Mouse (Mus musculus) megakaryocyte, embryonic 14.5 days (primary cell): ENCODE data around the gene Col23a1. TPM values are rescaled to one million over a fixed set of nuclear protein-coding genes. Genes with fewer than 3 reads are reported as not detected.

Source experiments
- H3K27me3 ChIP-seq: replicated peaks from 2 replicates; pipeline ENCODE3; 2012; ENCODE audit warnings: inconsistent platforms
- H3K36me3 ChIP-seq: replicated peaks from 2 replicates; pipeline ENCODE3; 2012; ENCODE audit warnings: low read length, inconsistent platforms, mixed read lengths
- H3K4me1 ChIP-seq: 2 replicates; pipeline ENCODE4 v1.6.1; 2012; ENCODE audit warnings: inconsistent platforms
- H3K4me3 ChIP-seq: replicated peaks from 2 replicates; pipeline ENCODE3; 2012; ENCODE audit warnings: moderate library complexity, mild to moderate bottlenecking, inconsistent platforms
- H3K9me3 ChIP-seq: 2 replicates; pipeline ENCODE4 v1.6.1; 2012; ENCODE audit warnings: inconsistent platforms
- FLI1 ChIP-seq: IDR thresholded peaks from 2 replicates; pipeline ENCODE4 v1.6.1; 2012; ENCODE audit warnings: low read length, inconsistent platforms, mixed read lengths
- GATA1 ChIP-seq: IDR thresholded peaks from 3 replicates; pipeline ENCODE4 v1.6.1; 2012; ENCODE audit warnings: mixed read lengths, low read length, inconsistent platforms, borderline replicate concordance
- polyA plus RNA-seq: library from polyadenylated mRNA; stranded (reverse); fragments of >175 nt; gene quantifications from 2 replicates; pipeline ENCODE4 v1.2.3, GENCODE M21; 2012; ENCODE audit warnings: low replicate concordance; ENCODE audit not compliant: insufficient read depth

Gene Col23a1
- polyA plus RNA-seq, 1 experiment: 0.21 TPM

- Histone ChIP-seq H3K27me3 (peaks cover 9% of the 10 kb centered on the region), H3K4me1 (peaks cover 47% of the 10 kb centered on the region), H3K36me3 (no peaks in the 10 kb centered on the region), H3K9me3 (no peaks in the 10 kb centered on the region), H3K4me3 (no peak overlapping the region)
- TF ChIP-seq FLI1 (no peak), GATA1 (no peak)
Observed at GRCm38 (mm10) chr11:51538919-51539758, 249.4 kb downstream of the Col23a1 start.

DNA sequence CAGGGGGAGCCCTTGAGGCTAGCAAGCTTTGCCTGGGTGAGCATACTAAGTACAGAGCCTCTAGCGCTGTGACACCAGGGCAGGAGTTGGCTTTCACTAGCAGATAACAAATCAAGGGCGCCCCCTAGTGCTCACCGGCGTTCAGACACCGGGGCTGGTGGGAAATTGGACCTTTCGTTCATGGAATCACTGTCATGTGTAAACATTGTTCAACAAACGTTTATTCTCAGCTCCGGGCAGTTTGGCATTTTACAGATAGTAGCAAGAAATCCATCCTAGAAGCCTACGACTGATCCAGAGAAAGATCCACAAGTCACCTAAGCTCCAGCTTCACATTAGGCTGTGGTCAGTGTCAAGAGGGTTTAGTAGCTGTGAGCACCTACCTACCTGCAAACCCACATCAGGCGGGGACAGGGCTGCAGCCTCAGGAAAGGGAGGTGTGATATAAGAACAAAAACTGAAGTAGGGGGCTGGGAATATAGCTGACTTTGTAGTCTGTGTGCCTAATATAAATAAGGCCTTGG, 250.1 kb downstream of the Col23a1 start:
- Histone ChIP-seq H3K4me1 (peaks cover 54% of the 10 kb centered on the region), H3K36me3 (no peaks in the 10 kb centered on the region), H3K27me3 (peaks cover 9% of the 10 kb centered on the region), H3K4me3 (no peak overlapping the region), H3K9me3 (no peaks in the 10 kb centered on the region)
- TF ChIP-seq GATA1 (no peak), FLI1 (no peak)

DNA sequence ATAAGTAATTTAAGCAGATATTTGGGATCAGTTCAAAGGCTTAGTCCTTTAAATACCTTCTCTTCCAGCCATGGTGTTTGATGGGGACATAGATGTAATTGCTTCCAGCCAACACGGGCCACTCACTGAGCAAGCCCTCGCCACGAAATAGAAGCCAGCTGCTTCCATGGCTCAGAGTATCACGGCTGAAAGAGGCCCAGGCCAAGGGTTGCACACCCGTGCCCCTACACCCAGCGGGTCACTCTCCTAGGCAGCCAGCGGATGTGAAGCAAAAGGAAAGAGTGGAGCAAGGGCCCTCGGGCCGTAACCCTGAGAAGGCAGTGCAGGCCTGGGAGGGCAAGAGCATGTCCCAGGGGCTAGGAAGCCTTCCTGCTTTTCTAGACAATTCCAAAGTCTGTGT, 252.7 kb downstream of the Col23a1 start:
- Histone ChIP-seq H3K36me3 (no peaks in the 10 kb centered on the region), H3K27me3 (peaks cover 6% of the 10 kb centered on the region), H3K9me3 (no peaks in the 10 kb centered on the region), H3K4me1 (peaks cover 70% of the 10 kb centered on the region), H3K4me3 (no peak overlapping the region)
- no peak for TF ChIP-seq GATA1
- TF ChIP-seq FLI1: no peak

DNA sequence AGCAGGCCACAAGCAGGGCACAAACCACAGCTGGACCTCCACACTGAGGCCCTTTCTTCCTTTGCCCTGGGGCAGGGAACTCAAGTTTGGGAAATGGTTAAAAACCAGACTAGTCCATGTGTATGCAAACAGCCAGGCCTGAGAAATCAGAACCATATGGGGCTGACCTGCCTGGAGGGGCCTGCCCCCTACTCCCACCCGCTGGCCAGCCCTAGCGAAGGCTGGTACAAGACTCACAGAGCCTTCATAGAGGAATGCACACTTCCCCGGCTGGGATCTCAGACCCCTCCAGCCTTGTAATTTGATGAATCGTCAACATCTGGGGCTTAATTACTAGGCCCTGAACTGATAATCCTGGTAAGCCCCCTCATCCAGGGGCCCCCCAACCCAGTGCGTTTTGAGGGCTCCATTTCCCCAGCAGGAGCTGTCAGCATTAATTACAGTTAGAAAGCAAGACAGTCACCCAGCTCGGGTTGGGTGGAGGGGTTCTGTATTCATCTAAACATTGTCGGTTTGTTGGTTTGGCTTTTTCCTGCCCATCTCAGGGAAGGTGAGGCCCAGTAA, 253.8 kb downstream of the Col23a1 start:
- H3K4me3 ChIP-seq: no peak overlapping the region
- H3K27me3 ChIP-seq: peaks cover 6% of the 10 kb centered on the region
- TF ChIP-seq GATA1: no peak
- TF ChIP-seq FLI1: no peak
- H3K9me3 ChIP-seq: no peaks in the 10 kb centered on the region
- H3K4me1 ChIP-seq: peaks cover 78% of the 10 kb centered on the region
- H3K36me3 ChIP-seq: no peaks in the 10 kb centered on the region

DNA sequence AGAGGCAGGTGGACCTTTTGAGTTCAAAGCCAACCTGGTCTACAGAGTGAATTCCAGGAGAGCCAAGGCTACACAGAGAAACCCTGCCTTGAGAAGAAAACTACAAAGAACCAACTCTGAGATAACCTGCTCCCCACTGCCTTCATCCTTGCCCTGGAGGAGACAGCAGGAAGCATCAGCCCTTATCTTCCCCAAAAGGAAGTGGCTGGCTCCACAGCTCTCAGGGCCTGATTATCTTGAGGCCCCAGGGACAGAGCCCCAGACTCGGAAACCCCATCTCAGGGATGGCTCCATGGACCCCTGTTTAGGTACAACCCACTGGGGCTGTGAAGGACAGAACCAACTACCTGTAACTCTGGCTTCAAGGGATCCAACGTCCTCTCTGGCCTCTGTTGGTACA, 254.7 kb downstream of the Col23a1 start:
- Histone ChIP-seq H3K27me3 (peaks cover 9% of the 10 kb centered on the region), H3K9me3 (no peaks in the 10 kb centered on the region), H3K4me3 (peak overlapping the region; percentile 44), H3K36me3 (no peaks in the 10 kb centered on the region), H3K4me1 (peaks cover 80% of the 10 kb centered on the region)
- TF ChIP-seq GATA1 (peak; percentile 41; the same call in 1 of the 3 replicates), FLI1 (no peak)

GRCm38 (mm10) chr11:51545811-51546210, 256.1 kb downstream of the Col23a1 start:
- Histone ChIP-seq H3K4me3 (no peak overlapping the region), H3K36me3 (no peaks in the 10 kb centered on the region), H3K4me1 (peaks cover 81% of the 10 kb centered on the region), H3K9me3 (no peaks in the 10 kb centered on the region), H3K27me3 (peaks cover 23% of the 10 kb centered on the region)
- TF ChIP-seq FLI1 (no peak), GATA1 (no peak)

- Histone ChIP-seq H3K36me3 (no peaks in the 10 kb centered on the region), H3K9me3 (no peaks in the 10 kb centered on the region), H3K4me3 (no peak overlapping the region), H3K27me3 (peaks cover 46% of the 10 kb centered on the region), H3K4me1 (peaks cover 51% of the 10 kb centered on the region)
- TF ChIP-seq GATA1 (no peak), FLI1 (no peak)
Observed at GRCm38 (mm10) chr11:51551253-51551652, 261.5 kb downstream of the Col23a1 start.

GRCm38 (mm10) chr11:51552091-51552490, 262.4 kb downstream of the Col23a1 start:
- Histone ChIP-seq H3K4me3 (no peak overlapping the region), H3K36me3 (no peaks in the 10 kb centered on the region), H3K9me3 (no peaks in the 10 kb centered on the region), H3K4me1 (peaks cover 49% of the 10 kb centered on the region), H3K27me3 (peaks cover 45% of the 10 kb centered on the region)
- TF ChIP-seq GATA1: no peak
- TF ChIP-seq FLI1: no peak

DNA sequence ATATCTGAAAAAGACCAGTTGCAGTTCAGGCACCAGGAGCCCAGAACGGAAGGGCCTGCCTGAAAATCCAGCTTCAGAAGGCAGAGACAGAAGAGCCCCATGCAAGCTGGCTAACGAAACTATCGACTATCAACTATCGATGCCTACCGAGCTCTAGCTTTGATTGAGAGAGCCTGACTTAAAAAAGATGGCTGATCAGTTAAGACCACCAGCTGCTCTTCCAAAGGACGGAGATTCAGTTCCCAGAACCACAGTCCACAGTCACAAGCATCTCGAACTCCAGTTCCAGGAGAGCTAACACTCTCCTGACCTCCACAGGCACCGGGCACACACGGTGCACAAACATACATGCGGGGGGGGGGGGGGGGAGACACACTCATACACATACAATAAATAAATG, 264.9 kb downstream of the Col23a1 start:
- Histone ChIP-seq H3K4me1 (peaks cover 31% of the 10 kb centered on the region), H3K36me3 (no peaks in the 10 kb centered on the region), H3K9me3 (no peaks in the 10 kb centered on the region), H3K27me3 (peaks cover 37% of the 10 kb centered on the region), H3K4me3 (no peak overlapping the region)
- TF ChIP-seq FLI1 (no peak), GATA1 (no peak)

DNA sequence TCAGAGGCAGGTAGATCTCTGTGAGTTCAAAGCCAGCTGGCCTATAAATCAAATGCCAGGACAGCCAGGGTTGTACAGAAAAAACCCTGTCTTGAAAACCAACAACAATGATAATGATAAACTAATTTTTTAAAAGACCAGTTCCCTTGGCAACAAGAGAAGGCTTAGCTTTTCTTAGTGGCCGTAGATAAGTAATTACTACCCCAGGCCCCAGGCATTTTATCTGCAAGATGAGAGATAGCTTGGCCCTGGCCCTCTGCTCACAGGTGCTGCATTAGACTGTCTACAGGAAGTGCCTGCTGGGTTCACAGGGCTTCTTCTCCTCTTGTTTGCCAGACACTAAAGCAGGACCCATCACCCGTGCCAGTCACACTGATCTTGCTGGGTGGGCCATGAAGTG, 265.3 kb downstream of the Col23a1 start:
- no peak for TF ChIP-seq FLI1
- TF ChIP-seq GATA1: no peak
- no peaks in the 10 kb centered on the region for H3K36me3 ChIP-seq
- H3K9me3 ChIP-seq: no peaks in the 10 kb centered on the region
- H3K4me3 ChIP-seq: no peak overlapping the region
- H3K27me3 ChIP-seq: peaks cover 35% of the 10 kb centered on the region
- H3K4me1 ChIP-seq: peaks cover 29% of the 10 kb centered on the region
